Mouse (Mus musculus) ovary, postnatal 14 days (tissue): ENCODE data around the gene Zbtb8os.
"Not testable (repeated sequence)": the region's sequence is repeated elsewhere in the genome, so short reads cannot be mapped to it uniquely, and the experiment has no call there.

Experiments
- DNase-seq: peaks from one replicate; pipeline ENCODE4 v3.0.0; 2022; ENCODE audit warnings: low spot score

The Zbtb8os gene

GRCm38 (mm10) chr4:129334677-129335215 is 749 bp upstream of the Zbtb8os start:
- DNase-seq, result peak; percentile 50

GRCm38 (mm10) chr4:129336291-129336690 is 796 bp downstream of the Zbtb8os start:
- DNase-seq, result no peak

GRCm38 (mm10) chr4:129339743-129340142 is 4.2 kb downstream of the Zbtb8os start:
- no peak for DNase-seq

DNA sequence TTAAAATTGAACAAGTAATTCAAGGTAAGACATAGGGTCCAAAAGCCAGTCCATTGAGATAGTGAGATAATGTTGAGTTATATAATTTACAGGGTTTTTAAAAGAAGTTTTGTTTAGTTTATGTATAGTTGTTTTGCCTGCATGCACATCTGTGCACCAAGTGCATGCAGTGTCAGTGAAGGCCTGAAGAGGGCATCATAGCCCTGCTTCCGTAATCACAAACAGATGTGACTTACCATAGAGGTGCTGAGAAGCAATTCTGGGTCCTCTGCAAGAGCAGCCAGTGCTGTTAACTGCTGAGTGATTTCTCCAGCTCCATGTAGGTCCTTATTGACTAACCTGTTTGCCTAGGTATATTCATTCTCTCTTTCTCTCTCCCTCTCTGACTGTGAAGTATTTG is 6.4 kb downstream of the Zbtb8os start:
- DNase-seq, result no peak

GRCm38 (mm10) chr4:129342705-129343104 is 7.2 kb downstream of the Zbtb8os start:
- DNase-seq, result no peak

DNA sequence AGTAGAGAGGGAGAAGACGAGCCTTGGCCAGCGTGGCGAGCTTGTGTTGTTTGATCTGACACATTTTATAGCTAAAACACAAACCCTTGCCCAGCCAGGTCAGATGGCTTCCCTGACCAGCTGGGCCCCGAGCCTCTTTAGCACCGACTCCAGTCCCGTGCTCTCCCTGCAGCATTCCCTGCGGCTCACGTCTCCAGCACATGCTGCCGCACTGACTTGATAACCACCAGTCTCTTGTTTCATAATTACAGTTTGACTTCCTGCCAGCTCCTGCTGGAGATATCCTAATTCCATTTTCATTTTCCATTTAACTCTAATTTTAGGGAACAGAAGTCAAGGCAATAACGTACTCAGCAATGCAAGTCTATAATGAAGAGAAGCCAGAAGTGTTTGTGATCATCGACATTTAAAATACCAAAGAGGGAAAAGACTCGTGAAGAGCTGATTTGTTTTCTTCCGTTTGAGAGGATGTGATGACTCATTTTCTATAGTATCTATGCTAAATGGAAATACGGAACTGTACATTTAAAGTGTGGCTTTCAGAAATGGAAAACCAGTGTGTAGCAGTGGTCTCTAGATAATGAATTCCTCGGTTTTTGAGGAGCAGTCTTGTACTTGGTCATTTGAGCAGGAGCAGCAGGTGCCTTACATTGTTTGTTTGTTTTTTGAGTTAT is 11.1 kb downstream of the Zbtb8os start:
- DNase-seq, result no peak

DNA sequence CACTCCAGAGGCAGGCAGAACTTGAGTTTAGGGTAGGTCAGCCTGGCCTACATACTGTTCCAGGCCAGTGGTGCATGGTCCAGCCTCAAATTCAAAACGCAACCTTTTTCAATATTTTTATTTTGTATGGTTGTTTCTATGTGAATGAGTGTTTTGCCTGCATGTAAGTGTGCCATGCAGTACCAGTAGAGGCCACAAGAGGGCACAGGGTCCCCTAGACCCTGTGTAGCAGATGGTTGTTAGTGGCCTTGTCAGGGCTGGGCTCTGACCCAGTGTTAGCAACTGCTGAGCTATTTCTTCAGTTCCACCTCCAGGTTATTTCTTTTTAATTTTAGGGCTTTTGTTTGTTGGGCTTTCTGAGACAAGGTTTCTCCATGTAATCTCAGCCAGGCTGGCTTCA is 15.1 kb downstream of the Zbtb8os start:
- DNase-seq, result peak; percentile 73

DNA sequence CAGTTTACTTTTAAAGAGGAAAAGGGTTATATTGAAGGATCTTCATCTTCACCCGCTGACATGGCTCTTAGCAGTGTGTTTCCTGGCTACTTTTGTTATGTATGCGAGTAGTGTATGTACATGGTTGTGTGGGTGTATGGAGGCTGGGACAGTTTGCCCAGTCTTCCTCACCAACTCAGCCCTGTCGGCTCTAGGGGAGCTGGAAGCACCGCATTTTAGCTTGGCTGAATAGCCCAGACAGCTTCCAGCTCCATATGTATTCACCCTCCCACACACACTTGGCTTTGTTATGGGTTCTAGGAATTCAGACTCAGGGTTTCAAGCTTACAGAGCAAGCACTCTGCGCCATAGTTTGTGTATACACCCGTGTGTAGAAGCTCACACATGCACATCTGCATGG is 15.6 kb downstream of the Zbtb8os start:
- DNase-seq, result no peak

GRCm38 (mm10) chr4:129353176-129353575 is 17.7 kb downstream of the Zbtb8os start:
- no peak for DNase-seq

GRCm38 (mm10) chr4:129354236-129354635 is 18.7 kb downstream of the Zbtb8os start:
- no peak for DNase-seq

- no peak for DNase-seq
Observed at GRCm38 (mm10) chr4:129357613-129358163, 22.2 kb downstream of the Zbtb8os start.

GRCm38 (mm10) chr4:129362238-129362637 is 26.7 kb downstream of the Zbtb8os start:
- DNase-seq, result not testable (repeated sequence)

DNA sequence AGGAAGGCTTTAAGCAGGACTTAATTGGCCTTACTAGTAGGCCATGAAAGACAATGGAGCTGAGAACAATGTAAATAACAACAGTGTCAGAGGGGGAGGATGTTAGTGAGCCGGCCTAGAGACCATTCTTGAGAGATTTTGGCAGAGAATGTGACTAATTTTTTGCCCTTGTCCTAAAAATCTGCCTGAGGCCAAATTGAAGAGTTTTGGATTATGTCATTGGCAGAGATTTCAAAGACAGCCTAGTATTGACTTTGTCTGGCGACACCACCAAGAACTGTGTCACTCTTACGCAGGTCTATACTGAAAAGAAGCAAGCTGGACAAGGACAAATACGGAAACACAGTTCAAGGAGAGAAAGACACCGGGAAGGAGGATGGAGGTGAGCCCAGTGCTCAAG is 27.3 kb downstream of the Zbtb8os start:
- DNase-seq, result no peak

GRCm38 (mm10) chr4:129363463-129363862 is 28.0 kb downstream of the Zbtb8os start:
- DNase-seq, result no peak

GRCm38 (mm10) chr4:129364379-129364778 is 28.9 kb downstream of the Zbtb8os start:
- no peak for DNase-seq

GRCm38 (mm10) chr4:129365224-129365623 is 29.7 kb downstream of the Zbtb8os start:
- DNase-seq, result no peak

DNA sequence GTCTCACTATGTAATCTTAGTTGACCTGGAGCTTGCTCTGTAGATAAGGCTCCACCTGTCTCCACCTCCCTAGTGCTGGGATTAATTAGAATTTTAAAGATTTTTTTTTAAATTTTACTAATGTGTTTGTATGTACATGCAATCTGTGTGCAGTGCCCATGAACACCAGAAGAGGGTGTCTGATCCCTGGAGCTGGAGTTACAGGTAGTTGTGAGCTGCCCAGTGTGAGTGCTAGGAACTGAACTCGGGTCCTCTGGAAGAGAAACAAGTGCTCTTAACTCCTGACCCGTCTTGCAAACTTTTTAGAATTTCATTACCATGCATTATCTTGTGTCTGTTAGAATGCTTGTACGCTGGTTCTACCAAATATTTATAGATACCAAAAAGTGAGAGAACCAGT is 35.9 kb downstream of the Zbtb8os start:
- DNase-seq, result no peak

DNA sequence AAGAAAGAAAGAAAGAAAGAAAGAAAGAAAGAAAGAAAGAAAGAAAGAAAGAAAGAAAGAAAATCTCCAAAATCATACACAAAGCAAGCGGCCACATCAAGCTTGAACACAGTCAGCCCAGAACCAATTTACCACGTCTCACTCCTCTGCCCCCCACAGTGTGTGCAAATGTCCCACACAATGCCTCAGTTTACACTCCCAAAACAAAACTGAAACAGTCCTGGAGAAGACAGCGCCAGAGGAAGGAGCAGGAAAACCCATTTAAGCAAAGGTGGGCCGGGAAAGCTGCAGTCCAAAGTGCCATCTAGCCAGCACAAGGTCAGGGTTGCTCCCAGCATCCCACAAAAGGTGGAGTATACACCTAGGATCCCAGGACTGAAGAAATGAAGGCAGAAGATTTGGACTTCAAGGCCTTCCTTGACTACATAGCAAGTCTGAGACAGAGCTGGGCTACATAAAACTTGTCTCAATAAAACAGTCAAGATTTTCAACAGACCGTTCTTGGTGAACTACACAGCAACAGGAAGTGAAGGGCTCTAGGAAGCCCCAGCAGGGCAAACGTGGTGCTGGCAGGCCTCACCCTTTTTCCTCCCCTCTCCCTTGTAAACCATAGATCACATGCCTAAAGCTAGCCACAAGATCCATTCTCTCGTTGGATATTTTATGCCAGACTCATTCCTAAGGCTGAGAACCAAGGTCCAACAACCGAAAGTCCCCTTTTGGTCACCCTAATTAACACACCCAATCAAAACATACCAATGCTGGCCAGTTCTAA is 37.9 kb downstream of the Zbtb8os start:
- no peak for DNase-seq

DNA sequence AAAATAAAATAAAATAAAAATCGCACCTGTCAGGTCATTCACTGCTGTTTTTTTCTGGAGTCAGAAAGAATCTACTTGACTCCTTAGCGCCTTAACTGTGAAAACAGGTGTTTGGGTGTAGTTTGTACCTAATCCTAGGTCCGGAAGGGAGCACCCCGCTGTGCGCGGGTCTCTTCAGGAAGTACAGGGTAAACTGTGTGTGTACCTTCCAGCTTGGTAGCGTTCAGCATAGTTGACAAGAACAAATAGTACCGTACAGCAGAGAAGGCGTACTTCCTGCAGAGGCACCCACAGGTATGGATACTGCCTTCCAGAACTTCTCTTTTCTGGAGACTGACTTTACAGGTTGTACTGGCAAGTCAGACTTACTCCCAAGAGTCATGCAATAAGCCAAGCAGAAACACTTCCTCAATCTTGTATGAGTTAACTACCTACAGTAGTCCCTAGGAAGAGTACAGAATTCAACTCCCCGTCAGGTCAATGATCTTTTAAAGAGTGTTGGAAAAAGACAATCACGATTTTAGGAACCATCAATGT is 38.8 kb downstream of the Zbtb8os start:
- no peak for DNase-seq

GRCm38 (mm10) chr4:129375000-129375399 is 39.5 kb downstream of the Zbtb8os start:
- no peak for DNase-seq

GRCm38 (mm10) chr4:129375821-129376220 is 40.3 kb downstream of the Zbtb8os start:
- no peak for DNase-seq

DNA sequence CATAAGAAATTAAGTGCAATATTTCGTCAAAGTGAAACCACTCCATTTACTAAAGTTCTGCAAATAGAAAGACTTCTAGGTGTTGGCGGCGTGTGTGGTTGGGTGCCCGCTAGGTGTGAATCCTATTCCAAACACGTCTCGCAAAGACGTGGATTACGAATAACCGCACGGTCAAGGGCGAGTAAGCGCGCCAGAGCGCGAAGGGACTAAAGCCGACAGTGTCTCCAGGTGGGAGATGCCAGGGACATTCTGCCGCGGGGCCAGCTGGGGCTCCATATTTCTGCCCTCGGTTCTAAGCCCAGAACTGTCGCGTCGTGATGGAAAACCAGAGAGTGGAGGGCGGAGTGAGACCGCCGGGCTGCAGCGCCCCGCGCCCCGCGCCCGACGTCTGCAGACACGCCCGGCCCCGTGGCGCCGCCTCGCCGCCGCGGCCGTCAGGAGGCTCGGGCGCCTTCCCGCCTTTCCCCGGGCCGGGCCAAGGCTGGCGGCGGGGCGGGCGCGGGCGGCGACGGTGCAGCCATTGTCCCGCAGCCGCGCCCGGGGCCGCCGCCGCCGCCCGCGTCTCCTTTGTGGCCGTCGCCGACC is 41.6 kb downstream of the Zbtb8os start:
- no peak for DNase-seq
